Mouse (Mus musculus) E14TG2a.4 (cell line): Measurements from ENCODE around the gene Gstm3.

ENCODE experiments used
- CTCF ChIP-seq: conservative IDR thresholded peaks from 2 replicates; pipeline ENCODE4 v1.5.1; 2014; ENCODE audit warnings: low read length
- NANOG ChIP-seq: IDR thresholded peaks from 2 replicates; pipeline ENCODE4 v1.6.1; 2014; ENCODE audit warnings: borderline replicate concordance, low read length, mixed read lengths

DNA sequence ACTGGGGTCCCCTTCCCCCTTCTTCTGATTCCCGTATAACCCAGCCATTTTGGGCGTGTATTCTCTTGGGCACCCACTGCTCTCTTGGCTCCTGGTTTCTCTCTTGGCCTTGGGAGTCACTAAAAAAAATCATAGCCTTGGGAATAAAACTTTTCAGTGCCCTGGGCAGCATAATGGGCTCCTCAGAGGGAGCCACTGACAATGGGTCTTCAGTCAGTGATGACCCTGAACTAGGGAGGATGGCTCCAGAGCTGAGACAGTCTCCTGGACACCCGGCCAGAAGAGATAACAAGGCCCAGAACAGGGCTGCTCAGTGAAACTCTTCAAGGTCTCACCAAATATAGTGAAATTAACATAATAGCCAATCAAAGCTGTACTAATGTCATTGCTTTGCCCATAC, 29.5 kb upstream of the Gstm3 start:
- no peak for TF ChIP-seq CTCF
- TF ChIP-seq NANOG, result no peak
